Mouse (Mus musculus) megakaryocyte, embryonic 14.5 days (primary cell): ENCODE data around the gene Pdss2. TPM values are rescaled to one million over a fixed set of nuclear protein-coding genes. Genes with fewer than 3 reads are reported as not detected.
A peak's percentile ranks its signal among the peaks of the same experiment; 100 is the strongest.

Source experiments
- H3K27me3 ChIP-seq: replicated peaks from 2 replicates; pipeline ENCODE3; 2012; ENCODE audit warnings: inconsistent platforms
- H3K36me3 ChIP-seq: replicated peaks from 2 replicates; pipeline ENCODE3; 2012; ENCODE audit warnings: low read length, inconsistent platforms, mixed read lengths
- H3K4me1 ChIP-seq: 2 replicates; pipeline ENCODE4 v1.6.1; 2012; ENCODE audit warnings: inconsistent platforms
- H3K4me3 ChIP-seq: replicated peaks from 2 replicates; pipeline ENCODE3; 2012; ENCODE audit warnings: moderate library complexity, mild to moderate bottlenecking, inconsistent platforms
- H3K9me3 ChIP-seq: 2 replicates; pipeline ENCODE4 v1.6.1; 2012; ENCODE audit warnings: inconsistent platforms
- FLI1 ChIP-seq: IDR thresholded peaks from 2 replicates; pipeline ENCODE4 v1.6.1; 2012; ENCODE audit warnings: low read length, inconsistent platforms, mixed read lengths
- GATA1 ChIP-seq: IDR thresholded peaks from 3 replicates; pipeline ENCODE4 v1.6.1; 2012; ENCODE audit warnings: mixed read lengths, low read length, inconsistent platforms, borderline replicate concordance
- polyA plus RNA-seq: library from polyadenylated mRNA; stranded (reverse); fragments of >175 nt; gene quantifications from 2 replicates; pipeline ENCODE4 v1.2.3, GENCODE M21; 2012; ENCODE audit warnings: low replicate concordance; ENCODE audit not compliant: insufficient read depth

The Pdss2 gene
- polyA plus RNA-seq, 1 experiment = 3.9 TPM

DNA sequence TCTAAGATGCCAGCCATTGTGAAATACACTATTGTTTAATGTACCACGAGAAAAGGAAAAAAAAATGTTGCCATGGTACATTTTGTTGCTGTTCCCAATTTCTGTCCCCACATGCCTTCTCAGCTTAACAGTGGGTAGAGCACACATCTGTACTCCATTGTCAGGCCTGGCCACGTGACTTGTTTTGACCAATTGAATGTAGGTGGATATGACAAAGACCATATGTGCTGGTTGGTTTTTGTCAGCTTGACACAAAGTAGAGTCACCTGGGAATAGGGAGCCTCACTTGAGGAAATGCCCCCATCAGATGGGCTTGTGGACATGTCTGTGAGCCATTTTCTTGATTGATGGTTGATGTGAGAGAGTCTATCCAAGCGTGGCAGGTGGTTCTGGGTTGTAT is 17.4 kb upstream of the Pdss2 start:
- H3K4me1 ChIP-seq = peaks cover 8% of the 10 kb centered on the region
- H3K4me3 ChIP-seq = no peak overlapping the region
- peaks cover 24% of the 10 kb centered on the region for H3K9me3 ChIP-seq
- H3K36me3 ChIP-seq = no peaks in the 10 kb centered on the region
- TF ChIP-seq GATA1 = no peak
- TF ChIP-seq FLI1 = no peak
- H3K27me3 ChIP-seq = no peaks in the 10 kb centered on the region

- no peaks in the 10 kb centered on the region for H3K27me3 ChIP-seq
- no peaks in the 10 kb centered on the region for H3K36me3 ChIP-seq
- no peak overlapping the region for H3K4me3 ChIP-seq
- TF ChIP-seq FLI1 = no peak
- no peak for TF ChIP-seq GATA1
- H3K9me3 ChIP-seq = 0 out of 2 replicates have a peak, but pooled peaks cover 3% of the 10 kb centered on the region
- peaks cover 27% of the 10 kb centered on the region for H3K4me1 ChIP-seq
Measured at GRCm38 (mm10) chr10:43211866-43212265, 9.4 kb upstream of the Pdss2 start.

DNA sequence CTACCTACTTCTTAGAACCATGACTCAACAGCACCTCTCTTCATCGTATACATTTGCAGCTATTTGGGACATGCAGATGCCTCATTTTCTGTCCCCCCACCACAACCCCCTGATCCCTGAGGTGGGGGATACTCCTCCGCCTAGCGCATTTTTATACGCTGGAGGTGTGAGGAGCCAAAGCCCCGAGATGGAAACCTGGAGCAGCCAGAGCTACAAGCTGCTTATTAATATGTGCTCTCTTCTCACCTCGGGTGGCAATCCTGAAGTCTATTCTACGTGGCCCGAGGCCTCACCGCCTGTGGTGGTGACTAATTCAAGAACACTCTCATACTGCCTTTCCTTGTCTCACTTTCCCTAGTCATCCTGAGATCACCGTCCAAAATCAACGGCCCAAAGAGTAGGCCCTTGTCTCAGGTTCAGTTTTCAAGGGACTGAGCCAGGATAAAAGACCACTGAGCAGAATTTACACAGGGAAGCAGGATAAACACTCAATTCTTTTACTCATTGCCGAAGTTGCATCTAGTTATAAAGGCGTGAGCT is 3.9 kb upstream of the Pdss2 start:
- no peaks in the 10 kb centered on the region for H3K36me3 ChIP-seq

GRCm38 (mm10) chr10:43220479-43220878 is 807 bp upstream of the Pdss2 start:
- Histone ChIP-seq H3K36me3 (no peaks in the 10 kb centered on the region), H3K9me3 (no peaks in the 10 kb centered on the region), H3K27me3 (no peaks in the 10 kb centered on the region), H3K4me1 (peaks cover 33% of the 10 kb centered on the region), H3K4me3 (peak overlapping the region; percentile 92)
- TF ChIP-seq FLI1 (no peak), GATA1 (no peak)

More for the DNA sequence above, 3.9 kb upstream of the Pdss2 start:
- no peak overlapping the region for H3K4me3 ChIP-seq
- H3K4me1 ChIP-seq = peaks cover 50% of the 10 kb centered on the region
- TF ChIP-seq GATA1 = no peak
- TF ChIP-seq FLI1 = no peak
- H3K27me3 ChIP-seq = no peaks in the 10 kb centered on the region
- H3K9me3 ChIP-seq = no peaks in the 10 kb centered on the region

- H3K4me3 ChIP-seq = peak overlapping the region; percentile 92
- H3K27me3 ChIP-seq = no peaks in the 10 kb centered on the region
- H3K4me1 ChIP-seq = peaks cover 42% of the 10 kb centered on the region
- TF ChIP-seq GATA1 (no peak), FLI1 (no peak)
- peaks cover 12% of the 10 kb centered on the region for H3K36me3 ChIP-seq
- no peaks in the 10 kb centered on the region for H3K9me3 ChIP-seq
Measured at GRCm38 (mm10) chr10:43221659-43222058, 373 bp downstream of the Pdss2 start.

DNA sequence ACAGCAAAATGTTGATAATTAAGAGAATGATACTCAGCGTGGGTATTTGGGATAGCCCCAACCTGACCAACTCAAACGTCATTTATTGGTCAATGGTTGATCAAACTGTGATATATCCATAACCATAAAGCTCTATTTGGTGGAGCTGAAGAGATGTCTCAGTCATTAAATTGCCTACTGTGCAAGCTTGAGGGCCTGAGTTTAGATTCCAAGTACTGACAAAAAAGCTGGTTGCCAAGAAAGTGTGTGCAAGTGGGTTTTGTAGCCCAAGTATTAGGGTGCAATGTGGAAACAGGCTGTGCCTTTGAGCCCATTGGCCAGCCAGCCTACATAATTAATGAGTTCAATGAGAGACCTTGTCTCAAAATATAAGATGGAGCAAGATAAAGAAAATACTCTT is 2.1 kb downstream of the Pdss2 start:
- Histone ChIP-seq H3K9me3 (no peaks in the 10 kb centered on the region), H3K36me3 (peaks cover 19% of the 10 kb centered on the region), H3K4me1 (peaks cover 38% of the 10 kb centered on the region), H3K27me3 (no peaks in the 10 kb centered on the region), H3K4me3 (no peak overlapping the region)
- no peak for TF ChIP-seq GATA1
- TF ChIP-seq FLI1 = no peak

DNA sequence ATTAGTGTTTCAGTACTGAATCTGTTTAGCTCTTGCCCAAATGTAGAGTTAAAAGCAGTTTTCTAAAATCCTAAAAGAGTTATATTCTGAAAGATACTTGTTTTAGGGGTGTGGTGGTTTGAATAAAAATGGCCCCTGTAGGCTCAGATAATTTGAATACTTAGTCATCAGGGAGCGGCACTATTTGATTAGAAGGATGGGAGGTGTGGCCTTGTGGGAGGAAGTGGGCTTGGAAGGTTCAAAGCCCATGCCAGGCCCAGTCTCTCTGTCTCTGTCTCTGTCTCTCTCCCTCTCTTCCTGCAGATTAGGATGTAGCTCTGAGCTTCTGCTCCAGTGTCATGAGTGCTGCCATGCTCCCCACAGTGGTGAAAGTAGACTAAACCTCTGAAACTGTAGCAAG is 5.1 kb downstream of the Pdss2 start:
- Histone ChIP-seq H3K9me3 (no peaks in the 10 kb centered on the region), H3K4me3 (no peak overlapping the region), H3K27me3 (no peaks in the 10 kb centered on the region), H3K36me3 (peaks cover 19% of the 10 kb centered on the region), H3K4me1 (peaks cover 30% of the 10 kb centered on the region)
- TF ChIP-seq FLI1 (no peak), GATA1 (no peak)

DNA sequence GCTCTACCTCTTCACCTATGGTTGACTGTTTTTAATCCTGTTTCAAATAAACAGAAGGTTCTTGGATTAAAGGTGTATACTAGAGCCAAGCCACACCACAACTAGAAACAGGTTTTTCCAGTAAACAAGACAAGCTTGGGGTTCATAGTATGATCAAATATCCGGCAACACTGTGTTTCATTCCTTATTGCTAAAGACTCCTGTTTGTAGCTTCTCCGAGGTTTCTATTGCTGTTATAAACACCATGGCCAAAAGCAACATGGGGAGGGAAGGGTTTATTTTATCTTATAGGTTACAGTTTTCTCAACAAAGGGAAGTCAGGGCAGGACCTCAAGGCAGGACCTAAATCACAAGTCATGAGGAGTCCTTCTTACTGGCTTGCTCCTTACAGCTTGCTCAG is 8.0 kb downstream of the Pdss2 start:
- Histone ChIP-seq H3K36me3 (peaks cover 19% of the 10 kb centered on the region), H3K4me1 (peaks cover 22% of the 10 kb centered on the region), H3K4me3 (no peak overlapping the region), H3K9me3 (no peaks in the 10 kb centered on the region), H3K27me3 (no peaks in the 10 kb centered on the region)
- TF ChIP-seq GATA1 (no peak), FLI1 (no peak)

DNA sequence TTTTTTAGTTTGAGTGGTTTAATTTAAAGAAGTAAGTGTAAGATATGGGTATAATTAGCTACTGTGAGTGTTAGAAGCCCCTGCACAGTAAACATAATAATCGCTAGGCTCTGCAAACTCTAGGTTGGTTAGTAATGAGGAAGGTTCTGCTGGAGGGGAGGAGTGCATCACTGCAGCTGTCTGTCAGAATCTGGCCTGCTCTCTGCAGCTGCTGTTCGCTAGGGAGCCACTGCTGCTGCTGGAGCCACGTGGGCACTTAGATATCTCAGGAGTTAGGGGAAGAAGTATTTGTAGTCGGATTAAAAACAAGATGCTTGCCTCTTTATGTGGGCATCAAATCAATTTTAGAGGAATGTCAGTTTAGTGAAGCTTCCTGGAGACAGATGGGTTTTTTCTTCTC is 13.2 kb downstream of the Pdss2 start:
- Histone ChIP-seq H3K27me3 (no peaks in the 10 kb centered on the region), H3K4me3 (no peak overlapping the region), H3K9me3 (peaks cover 6% of the 10 kb centered on the region; the same call in 1 of the 2 replicates), H3K36me3 (peaks cover 7% of the 10 kb centered on the region), H3K4me1 (no peaks in the 10 kb centered on the region; the same call in 1 of the 2 replicates)
- TF ChIP-seq GATA1 (no peak), FLI1 (no peak)

DNA sequence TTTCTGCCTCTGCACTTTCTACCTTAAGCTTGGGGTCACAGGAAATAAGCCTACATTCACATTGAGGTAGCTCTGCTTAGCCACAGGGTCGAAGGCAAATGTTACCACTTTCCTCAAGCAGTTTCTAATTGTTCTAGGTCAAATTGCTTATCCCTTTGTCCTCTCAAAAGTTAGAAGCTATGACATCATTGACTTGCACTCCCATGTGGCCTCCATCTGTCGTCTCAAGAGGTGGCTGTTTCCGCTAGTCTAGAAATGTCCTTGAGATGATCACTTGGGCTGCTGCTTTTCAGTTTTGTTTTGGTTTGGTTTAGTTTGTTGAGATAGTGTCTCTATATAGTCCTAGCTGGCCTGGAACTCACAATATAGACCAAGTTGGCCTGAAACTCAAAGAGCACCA is 13.7 kb downstream of the Pdss2 start:
- peaks cover 9% of the 10 kb centered on the region for H3K36me3 ChIP-seq
- peaks cover 10% of the 10 kb centered on the region; the same call in 1 of the 2 replicates for H3K9me3 ChIP-seq
- H3K27me3 ChIP-seq = no peaks in the 10 kb centered on the region
- no peaks in the 10 kb centered on the region; the same call in 1 of the 2 replicates for H3K4me1 ChIP-seq
- no peak overlapping the region for H3K4me3 ChIP-seq
- TF ChIP-seq FLI1 = no peak
- no peak for TF ChIP-seq GATA1
